Mouse (Mus musculus): ENCODE data around the gene Vwa8.

GRCm38 (mm10) chr14:79140826-79141219 is 292.0 kb downstream of the Vwa8 start:
- TF ChIP-seq EP300 (IDR thresholded peaks at IDR 0.05) (no peak), CTCF (IDR thresholded peaks at IDR 0.05) (no peak)
